Mouse (Mus musculus): Measurements from ENCODE around the gene Naa38.
A peak's percentile ranks its signal among the peaks of the same experiment; 100 is the strongest.

Gene Naa38

GRCm38 (mm10) chr11:69414421-69415326 is 19.4 kb downstream of the Naa38 start:
- DNase-seq (ENCODE audit: low read depth, low spot score), result no peak

- no peak for DNase-seq (ENCODE audit: low read depth, low spot score)
These were observed 20.0 kb downstream of the Naa38 start for GRCm38 (mm10) chr11:69415327-69415667.

- no peak for DNase-seq (ENCODE audit: low read depth, low spot score)
These were observed 20.6 kb downstream of the Naa38 start for GRCm38 (mm10) chr11:69415668-69416451.

GRCm38 (mm10) chr11:69416509-69416908 is 21.2 kb downstream of the Naa38 start:
- no peak for DNase-seq (ENCODE audit: low read depth, low spot score)

GRCm38 (mm10) chr11:69416921-69417448 is 21.7 kb downstream of the Naa38 start:
- no peak for DNase-seq (ENCODE audit: low read depth, low spot score)

- DNase-seq (ENCODE audit: low read depth, low spot score), result peak; percentile 95
These were observed 22.4 kb downstream of the Naa38 start for GRCm38 (mm10) chr11:69417449-69418384.

- DNase-seq (ENCODE audit: low read depth, low spot score), result peak; percentile 95
These were observed 23.5 kb downstream of the Naa38 start for GRCm38 (mm10) chr11:69418481-69419442.

- no peak for DNase-seq (ENCODE audit: low read depth, low spot score)
These were observed 24.1 kb downstream of the Naa38 start for GRCm38 (mm10) chr11:69419443-69419812.

GRCm38 (mm10) chr11:69419813-69420553 is 24.7 kb downstream of the Naa38 start:
- no peak for DNase-seq (ENCODE audit: low read depth, low spot score)

GRCm38 (mm10) chr11:69420554-69421000 is 25.3 kb downstream of the Naa38 start:
- DNase-seq (ENCODE audit: low read depth, low spot score), result no peak

- no peak for DNase-seq (ENCODE audit: low read depth, low spot score)
These were observed 26.1 kb downstream of the Naa38 start for GRCm38 (mm10) chr11:69421131-69421977.

- no peak for DNase-seq (ENCODE audit: low read depth, low spot score)
These were observed 27.6 kb downstream of the Naa38 start for GRCm38 (mm10) chr11:69422842-69423241.

- DNase-seq (ENCODE audit: low read depth, low spot score), result no peak
These were observed 28.6 kb downstream of the Naa38 start for GRCm38 (mm10) chr11:69423885-69424284.

- DNase-seq (ENCODE audit: low read depth, low spot score), result no peak
These were observed 31.0 kb downstream of the Naa38 start for GRCm38 (mm10) chr11:69426246-69426645.

- DNase-seq (ENCODE audit: low read depth, low spot score), result no peak
These were observed 33.5 kb downstream of the Naa38 start for GRCm38 (mm10) chr11:69428751-69429150.

GRCm38 (mm10) chr11:69429313-69429712 is 34.0 kb downstream of the Naa38 start:
- DNase-seq (ENCODE audit: low read depth, low spot score), result no peak

GRCm38 (mm10) chr11:69430631-69431030 is 35.3 kb downstream of the Naa38 start:
- no peak for DNase-seq (ENCODE audit: low read depth, low spot score)

GRCm38 (mm10) chr11:69431829-69432639 is 36.7 kb downstream of the Naa38 start:
- no peak for DNase-seq (ENCODE audit: low read depth, low spot score)
